Mouse (Mus musculus) lung, postnatal 0 days (tissue): Measurements from ENCODE around the gene Myadml2.

ENCODE experiments used
- CTCF ChIP-seq: IDR thresholded peaks from 2 replicates; pipeline ENCODE4 v1.5.1; 2016; ENCODE audit warnings: antibody characterized with exemption, mild to moderate bottlenecking
- EP300 ChIP-seq: IDR thresholded peaks from 2 replicates; pipeline ENCODE4 v1.6.1; 2016; ENCODE audit warnings: antibody characterized with exemption, mild to moderate bottlenecking, control low read depth

DNA sequence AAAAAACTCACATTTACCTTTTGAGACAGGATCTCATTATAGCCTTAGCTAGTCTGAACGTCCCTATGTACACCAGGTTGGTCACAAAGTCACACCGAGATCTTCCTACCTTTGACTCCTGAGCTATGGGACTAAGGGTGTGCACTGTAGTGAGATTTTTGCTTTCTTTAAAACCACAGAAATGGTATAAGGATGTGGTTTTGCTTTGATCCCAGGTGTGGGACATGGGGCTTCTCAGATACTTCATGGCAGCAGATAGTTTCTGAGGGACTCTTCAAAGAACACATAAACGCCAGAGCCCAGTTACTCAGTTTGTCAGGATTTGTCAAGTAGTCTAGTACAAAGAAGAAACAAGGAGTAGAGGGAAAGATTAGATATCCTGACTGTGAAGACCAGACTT, 47.2 kb downstream of the Myadml2 start:
- no peak for TF ChIP-seq CTCF
- no peak for TF ChIP-seq EP300
